Mouse (Mus musculus) MEL (cell line): ENCODE measurements at regions not wholly inside any gene's neighbourhood (a gene's known extent, or its start where the extent isn't known, plus 50 kb on each side); places are given as distances from the start of the nearest gene placed in this dataset.

ENCODE experiments used
- DNase-seq: peaks from one replicate; pipeline ENCODE4 v3.0.0; 2011; ENCODE audit warnings: low read depth, low spot score
- H3K27ac ChIP-seq: 2 replicates; pipeline ENCODE4 v1.5.1; 2012; ENCODE audit warnings: low read depth, mild to moderate bottlenecking, control low read depth, low read length, moderate library complexity; ENCODE audit not compliant: control insufficient read depth
- H3K27me3 ChIP-seq, 2 experiments: fragments of 150-350 bp in 1 of 2; sonication (generic) in 1 of 2; 2 replicates each; pipeline ENCODE4 v1.6.1; 2012; ENCODE audit warnings: low read length in 2 of 2, mild to moderate bottlenecking in 2 of 2, improper control_type of control experiment in 1 of 2, moderate library complexity in 1 of 2; ENCODE audit not compliant: insufficient read depth in 2 of 2, control insufficient read depth in 1 of 2
- H3K36me3 ChIP-seq, 2 experiments: 2 replicates each; pipeline ENCODE4 v1.6.1; 2012 to 2014; ENCODE audit warnings: low read length in 2 of 2, improper control_type of control experiment in 1 of 2, inconsistent platforms in 1 of 2, mild to moderate bottlenecking in 1 of 2; ENCODE audit not compliant: insufficient read depth in 2 of 2, control insufficient read depth in 1 of 2
- H3K4me1 ChIP-seq, 2 experiments: fragments of 150-350 bp in 1 of 2; sonication (generic) in 1 of 2; 2 replicates each; pipeline ENCODE4 v1.6.1; 2012; ENCODE audit warnings: low read length in 2 of 2, improper control_type of control experiment in 1 of 2, mild to moderate bottlenecking in 1 of 2; ENCODE audit not compliant: insufficient read depth in 2 of 2, control insufficient read depth in 1 of 2
- H3K4me3 ChIP-seq, 2 experiments: fragments of 150-350 bp in 1 of 2; sonication (generic) in 1 of 2; 2 replicates each; pipeline ENCODE4 v1.5.1; 2012; ENCODE audit warnings: low read depth in 2 of 2, low read length in 2 of 2, mild to moderate bottlenecking in 2 of 2, moderate library complexity in 2 of 2, control low read depth in 1 of 2, improper control_type of control experiment in 1 of 2; ENCODE audit not compliant: control insufficient read depth in 1 of 2, insufficient read depth in 1 of 2
- H3K79me2 ChIP-seq: 2 replicates; pipeline ENCODE4 v1.6.1; 2012; ENCODE audit warnings: mild to moderate bottlenecking, low read length, moderate library complexity; ENCODE audit not compliant: control insufficient read depth, poor library complexity, insufficient read depth
- H3K9ac ChIP-seq: 2 replicates; pipeline ENCODE4 v1.6.1; 2012; ENCODE audit warnings: low read depth, mild to moderate bottlenecking, control low read depth, low read length, moderate library complexity; ENCODE audit not compliant: control insufficient read depth, poor library complexity, severe bottlenecking
- H3K9me3 ChIP-seq: fragments of 150-350 bp; sonication (generic); replicated peaks from 2 replicates; pipeline ENCODE4 v1.6.1; 2012; ENCODE audit warnings: mild to moderate bottlenecking, low read length, improper control_type of control experiment, moderate library complexity; ENCODE audit not compliant: insufficient read depth
- BHLHE40 ChIP-seq: IDR thresholded peaks from 2 replicates; pipeline ENCODE4 v1.6.1; 2012; ENCODE audit warnings: low read depth, mild to moderate bottlenecking, inconsistent platforms, low read length, improper control_type of control experiment, borderline replicate concordance
- CTCF ChIP-seq, 3 experiments: IDR thresholded peaks in 2 of 3; conservative IDR thresholded peaks in 1 of 3; 2 replicates each; pipeline ENCODE4 v1.5.1; 2011 to 2012; ENCODE audit warnings: low read length in 3 of 3, low read depth in 2 of 3, mild to moderate bottlenecking in 2 of 3, improper control_type of control experiment in 1 of 3, inconsistent platforms in 1 of 3, mixed read lengths in 1 of 3, moderate library complexity in 1 of 3; ENCODE audit not compliant: control insufficient read depth in 1 of 3, insufficient read depth in 1 of 3, poor library complexity in 1 of 3, severe bottlenecking in 1 of 3
- EP300 ChIP-seq, 2 experiments: IDR thresholded peaks; 2 replicates each; pipeline ENCODE4 v1.6.1; 2011; ENCODE audit warnings: improper control_type of control experiment in 2 of 2, low read length in 2 of 2, low read depth in 1 of 2, mild to moderate bottlenecking in 1 of 2
- GABPA ChIP-seq: IDR thresholded peaks from 2 replicates; pipeline ENCODE4 v1.6.1; 2012; ENCODE audit warnings: low read depth, mild to moderate bottlenecking, inconsistent platforms, low read length, improper control_type of control experiment, moderate library complexity
- GATA1 ChIP-seq: IDR thresholded peaks from 2 replicates; pipeline ENCODE4 v1.6.1; 2011; ENCODE audit warnings: low read depth, low read length, improper control_type of control experiment
- HCFC1 ChIP-seq: IDR thresholded peaks from 2 replicates; pipeline ENCODE4 v1.6.1; 2012; ENCODE audit warnings: low read depth, mild to moderate bottlenecking, inconsistent platforms, low read length, improper control_type of control experiment, moderate library complexity
- KAT2A ChIP-seq: conservative IDR thresholded peaks from 2 replicates; pipeline ENCODE4 v1.6.1; 2012; ENCODE audit warnings: low read depth, low read length, improper control_type of control experiment, inconsistent platforms
- MAX ChIP-seq: IDR thresholded peaks from 2 replicates; pipeline ENCODE4 v1.6.1; 2011; ENCODE audit warnings: low read length, improper control_type of control experiment
- MAZ ChIP-seq: IDR thresholded peaks from 2 replicates; pipeline ENCODE4 v1.6.1; 2012; ENCODE audit warnings: low read depth, mild to moderate bottlenecking, inconsistent platforms, low read length, improper control_type of control experiment
- MEF2A ChIP-seq: IDR thresholded peaks from 2 replicates; pipeline ENCODE4 v1.6.1; 2014; ENCODE audit warnings: low read depth, mild to moderate bottlenecking, inconsistent platforms, low read length, improper control_type of control experiment; ENCODE audit not compliant: poor library complexity, insufficient replicate concordance, severe bottlenecking; ENCODE audit errors: extremely low read depth
- MXI1 ChIP-seq: IDR thresholded peaks from 2 replicates; pipeline ENCODE4 v1.6.1; 2011; ENCODE audit warnings: mild to moderate bottlenecking, low read depth, low read length, improper control_type of control experiment
- MYC ChIP-seq: IDR thresholded peaks from 2 replicates; pipeline ENCODE4 v1.6.1; 2011; ENCODE audit warnings: low read depth, mild to moderate bottlenecking, low read length, improper control_type of control experiment, moderate library complexity
- NRF1 ChIP-seq: IDR thresholded peaks from 2 replicates; pipeline ENCODE4 v1.6.1; 2014; ENCODE audit warnings: low read depth, mild to moderate bottlenecking, inconsistent platforms, low read length, improper control_type of control experiment, moderate library complexity; ENCODE audit not compliant: poor library complexity, insufficient read depth, severe bottlenecking
- POLR2A ChIP-seq, 2 experiments: IDR thresholded peaks; 2 replicates each; pipeline ENCODE4 v1.6.1; 2011 to 2012; ENCODE audit warnings: low read length in 2 of 2, mild to moderate bottlenecking in 2 of 2, control low read depth in 1 of 2, improper control_type of control experiment in 1 of 2, low read depth in 1 of 2, moderate library complexity in 1 of 2; ENCODE audit not compliant: control insufficient read depth in 1 of 2, insufficient read depth in 1 of 2, poor library complexity in 1 of 2
- SIN3A ChIP-seq: IDR thresholded peaks from 2 replicates; pipeline ENCODE4 v1.6.1; 2012; ENCODE audit warnings: low read length, improper control_type of control experiment, inconsistent platforms
- SMC3 ChIP-seq: IDR thresholded peaks from 2 replicates; pipeline ENCODE4 v1.6.1; 2011; ENCODE audit warnings: low read depth, low read length, improper control_type of control experiment
- TAL1 ChIP-seq: IDR thresholded peaks from 2 replicates; pipeline ENCODE4 v1.6.1; 2012; ENCODE audit warnings: mild to moderate bottlenecking, inconsistent platforms, low read length, moderate library complexity, mixed read lengths
- TBP ChIP-seq: IDR thresholded peaks from 2 replicates; pipeline ENCODE4 v1.8.0; 2011; ENCODE audit warnings: low read depth, low read length, improper control_type of control experiment
- UBTF ChIP-seq: IDR thresholded peaks from 2 replicates; pipeline ENCODE4 v1.6.1; 2012; ENCODE audit warnings: low read depth, mild to moderate bottlenecking, inconsistent platforms, low read length, improper control_type of control experiment, moderate library complexity, borderline replicate concordance; ENCODE audit not compliant: insufficient read depth
- ZMIZ1 ChIP-seq: IDR thresholded peaks from 2 replicates; pipeline ENCODE4 v1.6.1; 2012; ENCODE audit warnings: low read depth, mild to moderate bottlenecking, inconsistent platforms, low read length, improper control_type of control experiment, moderate library complexity

- H3K27ac ChIP-seq = no peak overlapping the region
- no peak overlapping the region for H3K4me3 ChIP-seq
- H3K9ac ChIP-seq = no peak overlapping the region
- TF ChIP-seq MAZ = no peak
- no peak for TF ChIP-seq KAT2A
- no peak for TF ChIP-seq POLR2A (IDR thresholded peaks at IDR 0.05; ENCODE audit: control insufficient read depth in 1 of 2, insufficient read depth in 1 of 2, low read depth in 1 of 2, low read length in 2 of 2, poor library complexity in 1 of 2)
- TF ChIP-seq SMC3 = no peak
- no peak for TF ChIP-seq CTCF (IDR thresholded peaks at IDR 0.05 in 2 of 3, conservative IDR thresholded peaks at IDR 0.05 in 1 of 3; ENCODE audit: control insufficient read depth in 1 of 3, insufficient read depth in 1 of 3, low read depth in 2 of 3, low read length in 3 of 3, poor library complexity in 1 of 3, severe bottlenecking in 1 of 3)
- TF ChIP-seq HCFC1 = no peak
- TF ChIP-seq SIN3A = no peak
- no peak for TF ChIP-seq EP300 (IDR thresholded peaks at IDR 0.05; ENCODE audit: low read depth in 1 of 2, low read length in 2 of 2)
- TF ChIP-seq MEF2A = no peak
- no peak for TF ChIP-seq GATA1
- TF ChIP-seq TBP = no peak
- TF ChIP-seq UBTF = no peak
- no peak for TF ChIP-seq NRF1
- TF ChIP-seq MXI1 = no peak
- no peak for TF ChIP-seq GABPA
- no peak for TF ChIP-seq MYC
- no peak for TF ChIP-seq BHLHE40
- TF ChIP-seq MAX = no peak
- no peak for TF ChIP-seq ZMIZ1
- no peak for TF ChIP-seq TAL1
- H3K27me3 ChIP-seq = no peaks in the 10 kb centered on the region
- peak; percentile 7 for DNase-seq
- no peaks in the 10 kb centered on the region for H3K9me3 ChIP-seq
- H3K4me1 ChIP-seq = no peaks in the 10 kb centered on the region
- no peaks in the 10 kb centered on the region for H3K79me2 ChIP-seq
- no peaks in the 10 kb centered on the region for H3K36me3 ChIP-seq
Observed at GRCm38 (mm10) chrX:144234457-144234856, 81.0 kb downstream of the A730046J19Rik start.

GRCm38 (mm10) chrX:144265934-144266333 is 51.7 kb upstream of the Alg13 start:
- H3K27me3 ChIP-seq = no peaks in the 10 kb centered on the region
- H3K79me2 ChIP-seq = no peaks in the 10 kb centered on the region
- no peak overlapping the region for H3K9ac ChIP-seq
- DNase-seq = no peak
- no peaks in the 10 kb centered on the region for H3K9me3 ChIP-seq
- no peak for TF ChIP-seq TAL1
- no peaks in the 10 kb centered on the region for H3K4me1 ChIP-seq
- H3K36me3 ChIP-seq = no peaks in the 10 kb centered on the region
- H3K4me3 ChIP-seq = no peak overlapping the region
- no peak overlapping the region for H3K27ac ChIP-seq
